Mouse (Mus musculus): ENCODE results near the gene Eef1b2. TPM values are rescaled to one million over a fixed set of nuclear protein-coding genes. Genes with fewer than 3 reads are reported as not detected.
"Not testable (repeated sequence)": the region's sequence is repeated elsewhere in the genome, so short reads cannot be mapped to it uniquely, and the experiment has no call there.

Eef1b2 gene
- polyA plus RNA-seq (2015; fragmentation: Nextera tagmentation; extraction: Ambion mirVana), result 499 and 537 TPM in 2 replicates

DNA sequence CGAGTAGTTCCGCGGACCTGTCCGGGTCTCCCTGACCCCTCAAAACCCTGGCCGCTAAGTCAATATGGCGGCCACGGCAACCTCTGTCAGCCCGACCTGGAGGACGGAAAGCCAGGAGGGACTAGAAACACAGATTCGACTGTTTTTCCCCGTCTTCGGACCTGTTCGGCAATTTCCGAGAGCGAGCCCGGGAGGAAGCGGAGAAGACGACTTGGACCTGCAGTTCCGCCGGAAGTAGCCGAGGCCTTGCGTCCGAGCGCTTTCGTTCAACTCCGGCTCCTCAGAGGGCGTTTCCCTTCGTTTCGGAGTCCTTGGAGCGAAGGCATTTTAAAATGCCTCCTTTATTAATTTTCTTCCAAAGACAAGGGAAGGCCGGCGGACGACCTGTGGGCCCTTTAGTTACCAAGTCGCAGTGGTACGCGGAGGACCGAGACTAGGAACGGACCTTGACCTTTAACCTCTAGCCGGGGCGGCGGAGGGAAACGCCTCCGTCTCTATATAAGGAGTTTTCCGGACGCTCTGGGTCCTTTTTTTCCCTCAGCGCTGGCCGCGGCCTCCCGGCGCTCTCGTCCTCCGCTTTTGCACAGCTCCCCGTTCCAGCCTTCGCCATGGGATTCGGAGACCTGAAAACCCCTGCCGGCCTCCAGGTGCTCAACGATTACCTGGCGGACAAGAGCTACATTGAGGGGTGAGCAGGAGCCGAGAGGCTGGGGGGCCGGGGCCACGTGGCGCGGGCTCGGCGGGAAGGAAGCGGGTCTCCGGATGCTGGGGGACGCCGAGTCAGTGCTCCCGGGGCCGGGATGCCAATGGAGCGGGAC, at the start of gene Eef1b2, which contains the start of gene Ndufs1:
Gene Eef1b2, plus strand, starts transcription at position 222 of the 818 bp plus-strand sequence.
Gene Ndufs1, minus strand, starts transcription at position 230 of the 818 bp plus-strand sequence.
- H3K9ac ChIP-seq, result peak within 1 kb of the TSS; percentile 96
- peaks cover 28% of the 10 kb centered on the region for H3K36me3 ChIP-seq (ENCODE audit: poor library complexity, severe bottlenecking)
- H3K4me1 ChIP-seq, result peaks cover 31% of the 10 kb centered on the region
- under 1% methylated on average over 72 of the region's 72 CpGs for WGBS
- peak; percentile 91 for ATAC-seq
- H3K27me3 ChIP-seq, result no peaks in the 10 kb centered on the region
- peak within 1 kb of the TSS; percentile 79 for H3K4me2 ChIP-seq
- H3K4me3 ChIP-seq, result peak within 1 kb of the TSS; percentile 93
- no peaks in the 10 kb centered on the region for H3K9me3 ChIP-seq (replicated peaks)
- peak within 1 kb of the TSS; percentile 77 for H3K27ac ChIP-seq

DNA sequence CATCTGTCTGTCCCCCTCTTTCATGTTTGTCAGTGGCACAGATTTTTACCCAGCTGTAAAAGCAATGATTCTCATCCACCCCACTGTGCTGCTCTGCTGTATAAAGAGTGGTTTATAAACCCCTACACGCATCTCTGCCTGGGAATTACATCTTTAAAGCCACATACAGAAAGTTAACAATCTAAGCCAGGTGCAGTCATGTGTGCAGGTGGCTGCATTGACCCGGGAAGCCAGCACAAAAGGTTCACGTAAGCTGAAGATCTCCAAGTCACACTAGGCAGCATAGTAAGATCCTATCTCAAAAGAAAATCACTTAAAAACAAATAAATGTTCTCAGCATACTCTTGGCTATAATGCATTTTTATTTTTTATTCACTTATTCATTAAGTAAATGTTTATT, 47.4 kb upstream of the Eef1b2 start:
- Histone ChIP-seq H3K4me2 (0 out of 2 replicates have a peak overlapping the region, but pooled peaks have one; percentile 10), H3K4me1 (peaks cover 7% of the 10 kb centered on the region), H3K36me3 (ENCODE audit: poor library complexity, severe bottlenecking) (peaks cover 18% of the 10 kb centered on the region), H3K27me3 (no peaks in the 10 kb centered on the region), H3K27ac (no peak overlapping the region), H3K9me3 (replicated peaks) (no peaks in the 10 kb centered on the region), H3K4me3 (no peak overlapping the region), H3K9ac (no peak overlapping the region)
- 24% methylated on average over 3 of the region's 3 CpGs for WGBS
- ATAC-seq, result no peak

DNA sequence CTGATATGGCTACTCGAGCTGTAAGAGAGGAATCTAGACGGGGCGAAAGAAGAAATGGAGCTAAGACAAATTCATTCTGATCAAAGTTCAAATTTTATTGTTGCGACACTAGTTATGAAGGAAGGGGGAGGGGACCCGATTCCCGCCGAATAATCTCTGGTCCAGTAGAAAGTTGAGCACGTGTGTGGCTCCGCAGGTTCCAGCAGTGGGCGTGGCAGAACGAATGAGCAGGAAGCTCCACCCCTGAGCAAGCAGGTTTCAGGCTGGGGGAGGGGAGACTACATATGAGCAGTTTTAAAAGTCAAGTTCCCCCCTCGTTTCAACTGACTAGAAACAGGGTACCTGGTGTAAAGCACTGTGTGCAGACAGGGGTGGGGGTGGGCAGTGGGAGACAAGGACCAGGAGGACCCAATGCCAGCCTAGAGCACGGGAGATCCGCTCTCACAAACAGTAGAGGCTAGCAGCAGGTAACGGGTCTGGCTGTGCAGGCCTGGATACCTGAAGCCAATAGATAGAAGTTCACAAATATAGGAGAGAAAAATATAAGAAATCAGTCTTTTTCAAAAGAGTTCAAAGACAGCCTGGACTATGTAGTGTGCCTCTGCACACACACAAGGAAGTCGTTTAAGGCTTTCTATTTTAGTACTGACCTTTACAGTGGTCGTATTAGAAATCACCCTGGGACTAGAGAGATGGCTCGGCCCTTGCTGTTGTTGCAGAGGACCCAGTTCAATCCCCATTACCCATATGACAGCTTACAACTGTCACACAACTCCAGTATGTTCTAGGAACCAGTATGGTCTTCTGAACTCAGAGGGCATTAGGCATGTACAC, 46.6 kb upstream of the Eef1b2 start:
- Histone ChIP-seq H3K4me1 (peaks cover 7% of the 10 kb centered on the region), H3K9ac (no peak overlapping the region), H3K36me3 (ENCODE audit: poor library complexity, severe bottlenecking) (peaks cover 13% of the 10 kb centered on the region), H3K4me2 (peak overlapping the region; percentile 54), H3K9me3 (replicated peaks) (no peaks in the 10 kb centered on the region), H3K27me3 (no peaks in the 10 kb centered on the region), H3K4me3 (peak overlapping the region; percentile 21), H3K27ac (no peak overlapping the region)
- peak; percentile 65 for ATAC-seq
- WGBS, result 24% methylated on average over 18 of the region's 18 CpGs

DNA sequence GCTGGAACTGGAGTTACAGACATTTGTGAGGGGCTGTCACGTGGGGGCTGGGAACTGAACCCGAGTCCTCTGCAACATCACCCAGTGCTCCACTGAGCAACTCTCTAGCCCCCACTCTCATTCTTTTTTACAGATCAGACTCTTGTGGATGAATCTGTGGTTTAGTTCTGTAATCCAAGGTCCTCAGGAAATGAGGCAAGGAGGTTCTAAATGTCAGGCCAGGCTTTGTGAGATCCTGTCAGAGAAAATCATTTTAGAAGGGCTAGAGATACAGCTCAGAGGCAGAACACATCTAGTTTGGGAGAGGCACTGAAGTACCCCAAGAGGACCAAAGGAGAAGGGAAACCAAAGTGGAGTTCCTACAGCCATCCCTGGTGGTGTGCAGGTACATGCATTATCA, 45.7 kb upstream of the Eef1b2 start:
- H3K27me3 ChIP-seq, result no peaks in the 10 kb centered on the region
- no peak overlapping the region for H3K4me3 ChIP-seq
- no peak overlapping the region for H3K4me2 ChIP-seq
- peaks cover 7% of the 10 kb centered on the region for H3K4me1 ChIP-seq
- H3K9ac ChIP-seq, result no peak overlapping the region
- H3K9me3 ChIP-seq (replicated peaks), result no peaks in the 10 kb centered on the region
- no peak overlapping the region for H3K27ac ChIP-seq
- 86% methylated on average over 2 of the region's 2 CpGs for whole genome bisulfite sequencing
- H3K36me3 ChIP-seq (ENCODE audit: poor library complexity, severe bottlenecking), result peaks cover 5% of the 10 kb centered on the region
- ATAC-seq, result no peak

DNA sequence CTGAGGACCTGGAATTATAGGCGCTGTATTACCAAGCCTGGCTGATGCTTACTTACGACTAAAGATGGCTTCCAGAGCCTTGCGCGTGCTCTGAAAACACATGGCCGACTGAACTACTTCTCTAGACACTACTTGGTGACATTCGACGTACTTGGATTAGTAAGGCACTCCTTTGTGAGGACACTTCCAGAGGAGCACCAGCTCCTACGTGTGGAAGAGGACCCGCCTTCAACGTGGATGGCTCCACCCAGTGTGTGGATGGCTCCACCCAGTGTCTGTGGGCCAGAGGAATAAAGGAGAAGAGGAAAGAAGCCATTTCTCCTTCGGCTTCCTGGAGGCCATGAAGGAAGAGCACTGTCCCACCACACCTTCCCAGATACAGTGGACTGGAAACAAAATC, 44.9 kb upstream of the Eef1b2 start:
- Histone ChIP-seq H3K9ac (no peak overlapping the region), H3K36me3 (ENCODE audit: poor library complexity, severe bottlenecking) (peaks cover 5% of the 10 kb centered on the region), H3K27me3 (no peaks in the 10 kb centered on the region), H3K9me3 (replicated peaks) (no peaks in the 10 kb centered on the region), H3K4me1 (peaks cover 7% of the 10 kb centered on the region), H3K27ac (no peak overlapping the region), H3K4me2 (no peak overlapping the region), H3K4me3 (no peak overlapping the region)
- ATAC-seq, result no peak
- WGBS, result 94% methylated on average over 11 of the region's 11 CpGs

DNA sequence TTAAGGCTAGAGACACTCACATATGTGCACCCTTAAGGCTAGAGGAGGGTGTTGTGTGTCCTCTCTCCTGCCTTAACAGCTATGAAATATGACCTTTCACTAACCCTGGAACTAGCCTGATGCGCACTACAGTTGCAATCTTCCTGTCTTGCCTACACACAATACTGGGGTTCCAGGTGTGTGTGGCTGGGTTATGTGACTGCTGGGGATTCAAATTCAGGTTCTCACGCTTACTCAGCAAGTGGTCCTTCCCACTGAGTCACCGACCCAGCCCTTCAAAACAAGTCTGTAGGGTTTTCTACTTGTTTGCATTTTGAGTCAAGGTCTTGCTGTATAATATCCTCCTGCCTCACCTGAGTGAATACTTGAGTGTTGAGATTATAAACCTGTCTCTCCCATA, 42.1 kb upstream of the Eef1b2 start:
- WGBS, result 88% methylated on average over 3 of the region's 3 CpGs
- no peak overlapping the region for H3K4me2 ChIP-seq
- ATAC-seq, result no peak
- peaks cover 13% of the 10 kb centered on the region for H3K36me3 ChIP-seq (ENCODE audit: poor library complexity, severe bottlenecking)
- H3K4me1 ChIP-seq, result 0 out of 2 replicates have a peak, but pooled peaks cover 3% of the 10 kb centered on the region
- H3K27me3 ChIP-seq, result no peaks in the 10 kb centered on the region
- H3K4me3 ChIP-seq, result no peak overlapping the region
- H3K9me3 ChIP-seq (replicated peaks), result no peaks in the 10 kb centered on the region
- no peak overlapping the region for H3K9ac ChIP-seq
- no peak overlapping the region for H3K27ac ChIP-seq

DNA sequence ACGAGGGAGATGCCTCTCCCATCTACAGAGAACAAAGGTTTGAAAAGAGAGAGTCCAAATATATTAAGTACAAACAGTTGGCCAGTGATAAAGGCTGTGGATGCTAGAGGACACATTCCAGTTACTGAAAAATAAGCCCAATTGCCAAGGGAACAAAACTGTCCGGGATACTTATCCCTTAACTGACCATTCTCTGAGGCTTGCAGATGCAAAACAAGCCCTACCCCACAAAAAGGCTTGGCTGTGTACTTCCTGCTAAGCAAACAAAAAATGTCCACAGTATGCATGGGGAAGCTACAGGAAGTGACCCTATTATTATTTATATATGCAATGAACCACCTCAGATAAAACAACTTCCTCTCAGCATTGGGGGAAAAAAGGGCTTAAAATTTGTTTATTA, 38.7 kb upstream of the Eef1b2 start:
- Histone ChIP-seq H3K4me3 (no peak overlapping the region), H3K27me3 (no peaks in the 10 kb centered on the region), H3K4me1 (no peaks in the 10 kb centered on the region), H3K36me3 (ENCODE audit: poor library complexity, severe bottlenecking) (peaks cover 32% of the 10 kb centered on the region), H3K9me3 (replicated peaks) (no peaks in the 10 kb centered on the region), H3K27ac (no peak overlapping the region), H3K9ac (no peak overlapping the region), H3K4me2 (no peak overlapping the region)
- WGBS, result 86% methylated on average over 2 of the region's 2 CpGs
- no peak for ATAC-seq

DNA sequence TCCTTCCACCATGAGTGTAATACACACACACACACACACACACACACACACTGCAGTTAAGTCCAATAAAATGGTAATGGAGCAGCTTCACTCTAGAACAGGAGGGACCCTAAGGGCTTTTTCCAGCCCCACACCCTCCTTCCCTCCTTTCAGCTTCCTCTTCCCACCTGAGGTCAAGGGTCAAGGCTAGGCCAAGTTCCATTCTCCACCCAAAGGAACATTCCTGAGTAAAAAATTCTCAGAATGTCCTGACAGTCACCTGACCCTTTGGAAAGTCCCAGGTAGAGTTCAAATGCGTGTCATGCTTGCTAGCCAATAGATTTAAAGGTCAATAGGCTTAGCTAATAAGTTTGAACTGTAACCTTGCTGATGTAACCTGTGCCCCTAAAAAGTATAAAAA, 38.0 kb upstream of the Eef1b2 start:
- H3K9me3 ChIP-seq (replicated peaks); ATAC-seq; H3K27ac ChIP-seq; H3K4me2 ChIP-seq; H3K4me3 ChIP-seq; H3K27me3 ChIP-seq; H3K9ac ChIP-seq; H3K4me1 ChIP-seq: not testable (repeated sequence)
- WGBS, result 97% methylated on average over 1 of the region's 1 CpGs
- peaks cover 37% of the 10 kb centered on the region for H3K36me3 ChIP-seq (ENCODE audit: poor library complexity, severe bottlenecking)

DNA sequence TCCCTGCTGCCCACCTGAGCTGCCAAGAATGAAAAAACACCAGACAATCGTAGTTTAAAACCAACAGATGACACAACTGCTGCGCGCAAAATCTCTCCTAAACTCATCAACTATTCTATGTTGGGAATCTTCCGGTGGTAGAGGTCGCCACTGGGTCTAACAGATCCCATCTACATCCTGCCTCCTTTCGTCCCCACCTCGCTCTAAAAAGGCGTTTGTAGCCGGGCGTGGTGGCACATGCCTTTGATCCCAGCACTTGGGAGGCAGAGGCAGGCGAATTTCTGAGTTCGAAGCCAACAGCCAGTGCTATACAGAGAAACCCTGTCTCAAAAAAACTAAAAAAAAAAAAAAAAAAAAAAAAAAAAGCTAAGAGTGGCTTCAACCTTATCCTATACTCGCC, 36.4 kb upstream of the Eef1b2 start:
- Histone ChIP-seq H3K4me1 (no peaks in the 10 kb centered on the region), H3K36me3 (ENCODE audit: poor library complexity, severe bottlenecking) (peaks cover 53% of the 10 kb centered on the region), H3K4me3 (no peak overlapping the region), H3K9me3 (replicated peaks) (no peaks in the 10 kb centered on the region), H3K27ac (no peak overlapping the region), H3K27me3 (no peaks in the 10 kb centered on the region), H3K4me2 (no peak overlapping the region), H3K9ac (no peak overlapping the region)
- 97% methylated on average over 13 of the region's 13 CpGs for WGBS
- no peak for ATAC-seq

DNA sequence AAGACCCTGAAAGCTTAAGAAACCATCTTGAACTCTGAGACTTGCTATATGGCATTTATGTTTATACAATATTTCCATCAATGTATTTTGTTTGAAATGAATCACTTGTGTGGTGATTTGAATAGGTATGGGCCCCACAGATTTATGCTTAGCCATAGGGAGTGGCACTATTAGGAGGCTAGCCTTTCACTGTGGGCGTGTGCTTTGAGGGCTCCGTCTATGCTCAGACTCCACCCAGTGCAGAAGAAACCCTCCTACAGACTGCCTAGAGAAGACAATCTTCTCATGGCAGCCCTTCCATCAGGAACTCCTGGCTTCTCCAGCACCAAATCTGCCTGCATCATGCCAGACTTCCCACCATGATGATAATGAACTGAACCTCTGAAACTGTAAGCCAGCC, 8.0 kb upstream of the Eef1b2 start:
- H3K9me3 ChIP-seq (replicated peaks), result no peaks in the 10 kb centered on the region
- no peak overlapping the region for H3K4me3 ChIP-seq
- H3K4me2 ChIP-seq, result no peak overlapping the region
- no peaks in the 10 kb centered on the region for H3K27me3 ChIP-seq
- no peak for ATAC-seq
- no peak overlapping the region for H3K9ac ChIP-seq
- no peaks in the 10 kb centered on the region for H3K4me1 ChIP-seq
- no peak overlapping the region for H3K27ac ChIP-seq
- WGBS, result 96% methylated on average over 2 of the region's 2 CpGs
- H3K36me3 ChIP-seq (ENCODE audit: poor library complexity, severe bottlenecking), result peaks cover 70% of the 10 kb centered on the region

DNA sequence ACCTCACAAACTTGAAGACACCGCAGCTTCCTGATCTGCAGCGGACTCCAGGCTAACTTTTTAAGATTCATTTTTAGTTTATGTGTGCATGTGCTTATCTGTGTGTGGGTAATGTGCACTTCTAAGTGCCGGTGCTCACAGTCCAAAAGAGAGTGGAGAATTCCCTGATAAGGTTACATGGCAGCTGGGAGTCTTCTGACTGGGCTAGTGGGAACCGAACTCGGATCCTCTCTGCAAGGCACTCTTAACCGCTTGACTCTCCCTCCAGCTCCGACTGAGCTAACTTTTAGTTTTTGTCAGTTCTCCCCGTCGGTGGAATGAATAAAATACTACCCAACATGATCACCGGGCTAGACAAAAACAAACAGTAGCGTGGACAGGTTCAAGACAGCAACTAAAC, 772 bp upstream of the Eef1b2 start:
- ATAC-seq, result no peak

DNA sequence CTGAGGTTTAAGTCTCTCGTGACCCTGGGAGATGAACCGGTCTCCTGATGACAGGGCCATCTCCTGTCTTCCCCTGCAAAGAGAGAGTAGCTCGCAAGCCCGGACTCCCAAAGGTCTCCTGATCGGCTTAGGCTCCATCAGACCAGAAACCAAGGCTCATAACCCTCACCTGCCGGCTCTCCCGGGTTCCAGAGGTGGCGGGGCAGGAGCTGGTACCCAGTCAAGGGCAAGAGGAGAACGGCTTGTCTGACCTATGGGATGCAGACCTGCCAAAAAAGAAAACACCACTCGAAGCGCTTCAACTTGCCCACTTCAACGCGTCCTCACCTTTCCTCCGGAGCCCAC, 394 bp upstream of the Eef1b2 start:
- Histone ChIP-seq H3K27ac (peak overlapping the region; percentile 63), H3K4me1 (peaks cover 28% of the 10 kb centered on the region), H3K9me3 (replicated peaks) (no peaks in the 10 kb centered on the region), H3K9ac (peak overlapping the region; percentile 96), H3K36me3 (ENCODE audit: poor library complexity, severe bottlenecking) (peaks cover 33% of the 10 kb centered on the region), H3K27me3 (no peaks in the 10 kb centered on the region), H3K4me2 (peak overlapping the region; percentile 79), H3K4me3 (peak overlapping the region; percentile 93)
- peak; percentile 42; the same call in 1 of the 2 replicates for ATAC-seq
- 0% methylated on average over 14 of the region's 14 CpGs for WGBS

More for the DNA sequence above, 772 bp upstream of the Eef1b2 start:
- Histone ChIP-seq H3K9ac (peak overlapping the region; percentile 96), H3K4me2 (peak overlapping the region; percentile 79), H3K9me3 (replicated peaks) (no peaks in the 10 kb centered on the region), H3K27me3 (no peaks in the 10 kb centered on the region), H3K4me3 (peak overlapping the region; percentile 93), H3K36me3 (ENCODE audit: poor library complexity, severe bottlenecking) (peaks cover 37% of the 10 kb centered on the region), H3K4me1 (peaks cover 28% of the 10 kb centered on the region), H3K27ac (peak overlapping the region; percentile 63)
- WGBS, result 8% methylated on average over 11 of the region's 11 CpGs
